Mouse (Mus musculus) bone marrow macrophage, adult 2 months (primary cell): ENCODE measurements around the gene Tcaf1. TPM values are rescaled to one million over a fixed set of nuclear protein-coding genes. Genes with fewer than 3 reads are reported as not detected.

Source experiments
- H3K27ac ChIP-seq: 2 replicates; pipeline ENCODE4 v1.5.1; 2012; ENCODE audit warnings: low read depth, low read length; ENCODE audit not compliant: insufficient read depth
- H3K4me1 ChIP-seq: 2 replicates; pipeline ENCODE4 v1.6.1; 2012; ENCODE audit warnings: low read length; ENCODE audit not compliant: control insufficient read depth, insufficient read depth
- H3K4me3 ChIP-seq: 2 replicates; pipeline ENCODE4 v1.5.1; 2012; ENCODE audit warnings: mild to moderate bottlenecking, low read length, moderate library complexity; ENCODE audit not compliant: insufficient read depth
- CTCF ChIP-seq: IDR thresholded peaks from 2 replicates; pipeline ENCODE4 v1.5.1; 2012; ENCODE audit warnings: low read depth, mild to moderate bottlenecking, low read length, moderate library complexity
- POLR2A ChIP-seq: IDR thresholded peaks from 2 replicates; pipeline ENCODE4 v1.6.1; 2012; ENCODE audit warnings: mild to moderate bottlenecking, low read depth, low read length, borderline replicate concordance
- polyA plus RNA-seq: library from polyadenylated mRNA; stranded (reverse); fragments of >200 nt; gene quantifications from 2 replicates; pipeline ENCODE4 v1.2.4, GENCODE M21; 2012; ENCODE audit not compliant: missing spikeins, insufficient read depth, insufficient read length

Gene Tcaf1
- 1.4 and 1.8 TPM in 2 replicates for polyA plus RNA-seq

DNA sequence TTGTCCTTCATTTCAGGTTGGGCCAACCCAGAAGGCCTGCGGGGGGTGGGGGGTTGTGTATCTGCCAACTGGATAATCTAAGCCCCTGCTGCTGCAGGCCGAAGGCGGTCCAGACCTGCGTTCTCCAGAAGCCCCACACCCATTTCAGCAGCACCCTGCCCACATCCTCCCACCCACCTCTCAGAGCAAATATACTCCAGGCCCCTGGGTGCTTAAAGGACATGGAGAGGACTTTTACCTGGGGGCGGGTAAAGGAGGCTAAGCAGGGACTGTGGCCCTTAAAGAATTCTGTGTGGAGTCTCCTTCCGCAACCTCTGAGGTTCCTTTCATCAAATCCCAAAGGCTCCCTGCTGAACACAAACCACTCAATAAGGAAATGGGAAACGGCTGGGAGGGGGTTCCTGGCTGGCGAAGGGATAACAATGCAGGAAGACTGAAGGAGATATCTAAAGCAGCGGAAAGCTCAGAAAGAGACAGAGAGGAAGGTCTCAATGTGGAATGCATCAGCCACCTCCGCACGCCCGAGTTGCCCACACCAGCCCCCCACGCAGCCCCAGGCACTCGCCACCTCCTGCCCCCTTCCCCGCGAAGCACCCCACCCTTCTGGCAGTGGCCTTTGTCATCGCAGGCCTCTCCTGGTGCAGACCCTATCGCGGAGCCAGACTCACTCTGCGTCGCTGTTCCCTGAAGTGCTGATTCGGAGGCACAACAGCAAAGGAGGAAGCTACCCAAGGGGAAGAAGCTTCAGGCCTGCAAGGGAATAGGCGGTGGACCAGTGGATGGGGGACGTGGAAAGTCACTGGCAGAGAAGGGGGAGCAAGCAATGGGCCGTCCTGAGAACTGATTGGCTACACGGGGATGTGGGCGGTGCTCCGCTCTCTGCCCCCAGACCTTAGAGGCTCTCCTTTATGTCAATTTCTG is at the start of gene Tcaf1:
Gene Tcaf1 (minus strand): TSS at position 798 of the 921 bp plus-strand sequence.
- no peaks in the 10 kb centered on the region for H3K4me1 ChIP-seq
- no peak for TF ChIP-seq POLR2A
- TF ChIP-seq CTCF, result no peak
- H3K27ac ChIP-seq, result no peak within 1 kb of the TSS
- no peak within 1 kb of the TSS for H3K4me3 ChIP-seq

GRCm38 (mm10) chr6:42756104-42756503 is 46.2 kb upstream of the Tcaf1 start, which contains the start of gene Olfr38:
Gene Olfr38 (plus strand): TSS chr6:42756404.
- no peak within 1 kb of the TSS for H3K4me3 ChIP-seq
- H3K27ac ChIP-seq, result no peak within 1 kb of the TSS
- H3K4me1 ChIP-seq, result no peaks in the 10 kb centered on the region
- TF ChIP-seq POLR2A, result no peak
- no peak for TF ChIP-seq CTCF

GRCm38 (mm10) chr6:42747846-42748245 is 38.0 kb upstream of the Tcaf1 start:
- Histone ChIP-seq H3K27ac (no peak overlapping the region), H3K4me1 (no peaks in the 10 kb centered on the region), H3K4me3 (no peak overlapping the region)
- TF ChIP-seq POLR2A (no peak), CTCF (no peak)

DNA sequence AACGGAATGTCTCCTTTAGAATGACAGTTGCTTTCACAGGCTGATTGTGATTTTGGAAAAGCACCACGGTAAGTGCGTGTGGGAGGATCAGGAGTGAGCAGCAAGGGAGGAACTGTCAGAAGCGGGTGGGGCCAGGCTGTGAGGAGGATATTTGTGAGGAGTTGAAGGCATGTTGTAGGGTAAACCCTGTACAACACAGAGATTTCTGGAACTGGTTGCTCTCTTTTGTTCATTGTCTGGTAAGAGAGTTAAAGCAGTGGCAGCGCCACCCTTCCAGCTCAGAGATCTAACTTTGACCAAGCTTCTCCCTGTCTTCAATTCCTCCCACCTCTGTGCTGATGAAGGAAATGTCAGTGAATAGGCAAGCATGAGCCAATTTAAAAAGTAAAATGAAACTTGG is 32.4 kb upstream of the Tcaf1 start:
- Histone ChIP-seq H3K27ac (no peak overlapping the region), H3K4me3 (no peak overlapping the region), H3K4me1 (no peaks in the 10 kb centered on the region)
- TF ChIP-seq CTCF, result no peak
- no peak for TF ChIP-seq POLR2A

DNA sequence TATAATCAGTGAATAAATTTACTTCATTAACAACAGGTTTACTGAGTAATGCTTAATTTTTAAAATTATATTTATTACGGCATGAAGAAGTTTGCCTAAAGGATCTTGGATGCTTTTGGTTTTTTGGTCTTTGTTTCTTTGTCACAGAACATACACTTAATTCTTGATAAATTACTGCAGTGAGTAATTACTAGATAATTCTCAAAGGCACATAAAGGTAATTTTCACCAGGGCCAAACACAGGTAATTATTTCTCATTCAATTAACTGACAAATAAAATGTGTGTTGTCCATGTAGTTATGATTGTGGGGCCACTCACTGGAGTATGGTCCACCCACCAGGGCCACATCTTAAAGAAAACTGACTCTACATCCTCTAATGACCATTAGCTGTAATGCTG is 29.2 kb upstream of the Tcaf1 start, which contains the start of gene Olfr453:
Gene Olfr453 (plus strand): TSS at position 301 of the 400 bp plus-strand sequence.
- H3K4me3 ChIP-seq, result no peak within 1 kb of the TSS
- no peaks in the 10 kb centered on the region for H3K4me1 ChIP-seq
- TF ChIP-seq CTCF, result no peak
- TF ChIP-seq POLR2A, result no peak
- H3K27ac ChIP-seq, result no peak within 1 kb of the TSS

DNA sequence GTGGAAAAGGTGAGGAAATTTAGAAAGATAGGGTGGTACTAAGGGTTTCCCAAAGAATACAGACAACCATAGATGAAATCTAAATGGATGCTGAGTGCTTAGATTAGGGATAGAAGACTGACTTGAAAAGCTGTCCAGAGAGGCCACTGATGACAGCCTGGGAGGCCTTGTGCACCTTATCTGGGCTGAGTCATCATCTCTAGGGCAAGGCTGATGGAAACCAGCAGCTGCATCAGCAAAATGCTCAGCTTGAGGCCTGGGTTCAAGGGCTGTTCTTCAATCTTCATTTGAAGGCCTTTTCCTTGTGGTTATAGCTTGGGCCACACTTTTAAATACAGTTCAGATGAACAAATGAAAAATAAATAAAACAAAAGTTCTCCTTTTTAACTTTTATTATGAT is 8.1 kb upstream of the Tcaf1 start:
- no peak overlapping the region for H3K27ac ChIP-seq
- TF ChIP-seq POLR2A, result no peak
- no peak for TF ChIP-seq CTCF

GRCm38 (mm10) chr6:42714668-42715067 is 4.8 kb upstream of the Tcaf1 start:
- Histone ChIP-seq H3K27ac (no peak overlapping the region), H3K4me1 (no peaks in the 10 kb centered on the region), H3K4me3 (no peak overlapping the region)
- TF ChIP-seq CTCF, result no peak
- no peak for TF ChIP-seq POLR2A

More for the DNA sequence above, 8.1 kb upstream of the Tcaf1 start:
- Histone ChIP-seq H3K4me3 (no peak overlapping the region), H3K4me1 (no peaks in the 10 kb centered on the region)

- Histone ChIP-seq H3K4me3 (peak overlapping the region; percentile 61), H3K4me1 (no peaks in the 10 kb centered on the region), H3K27ac (no peak overlapping the region)
- TF ChIP-seq CTCF, result no peak
- no peak for TF ChIP-seq POLR2A
Observed at GRCm38 (mm10) chr6:42692517-42693190, 17.2 kb downstream of the Tcaf1 start.

DNA sequence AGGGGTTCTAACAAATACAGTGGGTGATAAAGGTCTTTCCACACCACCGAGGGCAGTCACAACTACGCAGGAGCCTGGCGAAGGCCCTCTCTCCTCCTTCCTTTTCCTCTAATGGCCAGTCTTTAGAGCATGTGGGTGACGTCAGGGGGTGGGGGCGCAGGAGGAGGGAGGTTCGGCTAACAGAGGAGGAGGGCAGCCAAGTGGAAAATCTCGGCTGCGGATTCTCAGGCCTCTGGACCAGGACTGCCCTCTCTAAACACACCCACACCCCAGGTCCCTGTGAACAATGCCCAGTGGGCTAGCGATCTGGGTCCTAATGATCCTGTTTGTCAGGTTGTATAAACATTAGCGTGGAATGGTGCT is 17.8 kb downstream of the Tcaf1 start:
- H3K4me3 ChIP-seq, result peak overlapping the region; percentile 61
- H3K27ac ChIP-seq, result no peak overlapping the region
- TF ChIP-seq POLR2A (no peak), CTCF (no peak)

GRCm38 (mm10) chr6:42689761-42690160 is 20.1 kb downstream of the Tcaf1 start:
- TF ChIP-seq POLR2A, result no peak
- TF ChIP-seq CTCF, result no peak
- Histone ChIP-seq H3K27ac (no peak overlapping the region), H3K4me1 (no peaks in the 10 kb centered on the region)

More for the DNA sequence above, 17.8 kb downstream of the Tcaf1 start:
- H3K4me1 ChIP-seq, result no peaks in the 10 kb centered on the region

More at GRCm38 (mm10) chr6:42689761-42690160, 20.1 kb downstream of the Tcaf1 start:
- H3K4me3 ChIP-seq, result no peak overlapping the region
